Mouse (Mus musculus) induced T-regulatory cell, adult 2 months (primary cell): Measurements from ENCODE around the gene Ppp1r10.
A peak's percentile ranks its signal among the peaks of the same experiment; 100 is the strongest.

ENCODE experiments used
- DNase-seq: peaks from one replicate; pipeline ENCODE4 v3.0.0-alpha.2; 2012; ENCODE audit warnings: low read depth

Gene Ppp1r10

GRCm38 (mm10) chr17:35916297-35917142, at the start of gene Ppp1r10, which contains the start of gene Mrps18b:
Gene Ppp1r10 (plus strand): TSS chr17:35916434.
Gene Mrps18b (minus strand): TSS chr17:35916389.
- peak; percentile 100 for DNase-seq

- peak; percentile 82 for DNase-seq
Observed at GRCm38 (mm10) chr17:35866911-35867890, 49.0 kb upstream of the Ppp1r10 start.

GRCm38 (mm10) chr17:35868165-35868820, 47.9 kb upstream of the Ppp1r10 start:
- DNase-seq: peak; percentile 83

- DNase-seq: no peak
Observed at GRCm38 (mm10) chr17:35868961-35869345, 47.3 kb upstream of the Ppp1r10 start.

- DNase-seq: peak; percentile 60
Observed at GRCm38 (mm10) chr17:35869346-35870067, 46.7 kb upstream of the Ppp1r10 start.

DNA sequence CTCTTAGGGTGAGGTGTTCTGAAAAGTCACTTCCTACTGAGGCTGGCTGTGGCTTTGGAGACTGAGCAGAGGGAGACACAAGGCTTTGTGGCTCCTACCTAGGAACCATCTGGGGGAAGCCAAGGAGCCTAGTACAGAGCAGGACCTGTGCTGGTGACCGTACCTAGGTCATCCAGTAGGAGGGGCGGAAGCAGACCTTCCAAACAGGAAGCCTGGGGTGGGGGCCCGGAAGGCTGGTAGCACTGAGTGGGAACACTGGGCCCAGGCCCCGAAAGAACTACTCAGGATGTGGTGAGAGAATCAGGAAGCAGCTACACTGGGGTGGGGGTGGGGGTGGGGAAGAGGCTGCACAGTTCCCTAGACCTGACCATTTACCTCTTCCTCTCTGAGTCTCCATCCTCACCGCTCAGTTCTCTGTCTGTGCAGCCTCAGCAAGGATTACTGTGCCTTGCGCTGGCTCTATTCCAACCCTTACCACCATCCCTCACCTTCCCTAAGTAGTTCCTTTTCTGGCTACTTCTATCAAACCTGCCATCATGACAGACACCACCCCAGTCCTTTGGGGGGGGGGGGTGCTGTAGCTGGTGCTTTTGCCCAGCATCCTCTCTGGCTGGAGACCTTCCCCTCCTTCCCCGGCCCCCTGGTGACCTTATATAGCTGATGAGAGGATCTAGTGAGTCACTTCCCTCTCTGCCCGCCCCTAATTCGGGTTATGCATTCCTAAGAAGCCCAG, 45.9 kb upstream of the Ppp1r10 start:
- peak; percentile 92 for DNase-seq

DNA sequence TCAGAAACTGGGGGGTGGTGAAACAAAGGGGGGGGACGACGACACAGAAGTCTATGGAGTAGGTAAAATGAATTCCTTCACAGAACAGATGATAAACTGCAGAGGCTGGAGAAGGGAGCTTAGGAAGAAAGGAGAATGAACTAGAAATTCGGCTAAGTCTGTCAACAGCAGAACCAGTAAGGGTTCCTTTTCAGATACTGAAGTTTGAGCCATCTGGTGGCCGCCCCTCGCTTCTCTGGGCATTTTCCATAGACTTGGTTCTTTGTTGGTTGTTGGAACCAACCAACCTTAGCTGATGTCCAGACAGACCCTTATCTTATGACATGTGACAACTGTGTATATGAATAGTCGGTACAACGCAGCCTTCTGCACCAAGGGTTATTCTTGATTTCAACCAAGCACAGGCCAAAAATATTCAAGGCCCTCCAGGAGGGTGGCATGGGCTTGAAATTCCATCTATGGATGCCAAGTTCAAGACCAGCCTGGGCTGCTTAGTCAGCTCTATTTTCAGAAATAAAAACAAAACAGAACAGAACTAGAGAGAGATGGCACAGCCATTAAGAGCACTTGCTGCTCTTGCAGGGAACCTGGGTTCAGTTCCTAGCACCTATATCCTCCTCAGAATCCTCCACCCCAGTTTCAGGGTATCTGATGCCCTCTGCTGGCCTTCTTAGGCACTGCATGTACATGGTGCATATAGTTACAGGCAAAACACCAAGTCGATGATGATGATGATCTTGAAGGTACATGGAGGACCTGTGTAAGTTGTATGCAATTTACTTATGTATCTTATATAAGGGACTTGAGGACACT, 45.1 kb upstream of the Ppp1r10 start:
- DNase-seq: peak; percentile 87

DNA sequence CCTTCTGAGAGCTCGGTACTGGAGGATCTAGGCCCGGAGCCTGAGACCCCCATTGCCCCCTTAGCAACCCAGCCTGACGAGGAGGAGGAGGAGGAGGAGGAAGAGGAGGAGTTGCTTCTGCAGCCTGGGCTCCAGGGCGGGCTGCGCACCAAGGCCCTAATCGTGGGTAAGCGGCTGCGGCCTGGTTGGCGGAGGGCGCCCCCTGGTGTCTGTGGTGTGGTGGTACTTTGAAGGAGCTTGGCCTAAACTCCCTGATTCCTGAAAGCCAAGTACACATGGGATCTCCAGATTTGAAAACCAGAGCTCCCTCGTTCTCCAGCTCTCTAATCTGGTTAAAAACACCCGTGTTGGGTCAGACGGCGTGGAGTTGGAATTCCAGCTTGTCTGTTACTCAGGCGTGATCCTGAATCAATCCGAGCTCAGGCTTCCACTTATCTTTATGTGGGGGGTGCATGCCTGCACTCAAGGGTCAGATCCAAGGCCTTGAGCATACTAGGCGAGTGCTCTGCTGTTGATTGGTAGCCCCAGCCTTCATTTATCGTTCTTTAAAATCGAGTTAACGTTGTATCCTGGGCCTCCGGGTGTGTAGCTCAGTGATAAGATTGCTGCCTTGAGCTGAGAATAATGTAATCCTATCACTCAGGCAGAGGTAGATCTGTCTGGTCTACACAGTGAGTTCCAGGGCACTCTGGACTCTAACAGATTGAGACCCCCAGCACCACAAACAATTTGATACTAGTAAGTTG, 42.3 kb upstream of the Ppp1r10 start:
- peak; percentile 90 for DNase-seq

DNA sequence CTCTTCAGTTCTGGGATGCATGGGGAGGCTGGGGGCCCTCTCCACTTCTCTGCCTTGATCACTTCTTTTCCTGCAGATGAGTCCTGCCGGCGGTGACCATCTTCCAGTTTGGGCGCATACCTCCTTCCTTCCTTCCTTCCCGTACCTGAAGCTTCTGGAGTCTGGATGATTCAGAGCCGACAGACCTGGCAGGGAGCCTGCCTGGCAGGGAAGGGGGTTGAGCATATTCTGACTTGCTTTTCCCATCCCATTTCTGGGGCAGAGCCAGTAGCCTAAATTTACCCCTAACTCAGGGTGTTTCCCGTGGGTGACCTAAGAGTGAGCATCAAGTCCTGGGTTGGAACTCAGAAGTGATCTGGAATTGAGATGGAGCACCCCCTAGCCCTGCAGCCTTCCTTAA, 41.5 kb upstream of the Ppp1r10 start:
- DNase-seq: no peak

- peak; percentile 97 for DNase-seq
Observed at GRCm38 (mm10) chr17:35879245-35880057, 36.8 kb upstream of the Ppp1r10 start, which contains the start of gene Dhx16. Gene Dhx16 (plus strand): TSS chr17:35879819.

GRCm38 (mm10) chr17:35882924-35883323, 33.3 kb upstream of the Ppp1r10 start:
- no peak for DNase-seq

- DNase-seq: no peak
Observed at GRCm38 (mm10) chr17:35883777-35884176, 32.5 kb upstream of the Ppp1r10 start.

DNA sequence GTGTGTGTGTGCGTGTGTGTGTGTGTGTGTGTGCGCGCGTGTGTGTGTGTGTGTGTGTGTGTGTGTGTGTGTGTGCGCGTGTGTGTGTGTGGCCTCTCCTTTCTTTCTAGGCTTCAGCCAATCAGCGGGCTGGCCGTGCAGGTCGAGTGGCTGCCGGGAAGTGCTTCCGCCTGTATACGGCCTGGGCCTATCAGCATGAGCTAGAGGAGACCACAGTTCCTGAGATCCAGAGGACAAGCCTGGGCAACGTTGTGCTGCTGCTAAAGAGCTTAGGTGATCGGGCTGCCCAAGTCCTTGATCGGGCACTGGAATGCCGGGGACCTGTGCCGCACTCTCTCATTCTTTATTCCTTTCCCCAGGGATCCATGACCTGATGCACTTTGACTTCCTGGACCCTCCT, 28.5 kb upstream of the Ppp1r10 start:
- DNase-seq: no peak

GRCm38 (mm10) chr17:35896781-35897643, 19.2 kb upstream of the Ppp1r10 start, which contains the start of gene 2310061I04Rik:
Gene 2310061I04Rik (minus strand): TSS chr17:35897431.
- DNase-seq: peak; percentile 97

- DNase-seq: no peak
Observed at GRCm38 (mm10) chr17:35897644-35898573, 18.3 kb upstream of the Ppp1r10 start.

DNA sequence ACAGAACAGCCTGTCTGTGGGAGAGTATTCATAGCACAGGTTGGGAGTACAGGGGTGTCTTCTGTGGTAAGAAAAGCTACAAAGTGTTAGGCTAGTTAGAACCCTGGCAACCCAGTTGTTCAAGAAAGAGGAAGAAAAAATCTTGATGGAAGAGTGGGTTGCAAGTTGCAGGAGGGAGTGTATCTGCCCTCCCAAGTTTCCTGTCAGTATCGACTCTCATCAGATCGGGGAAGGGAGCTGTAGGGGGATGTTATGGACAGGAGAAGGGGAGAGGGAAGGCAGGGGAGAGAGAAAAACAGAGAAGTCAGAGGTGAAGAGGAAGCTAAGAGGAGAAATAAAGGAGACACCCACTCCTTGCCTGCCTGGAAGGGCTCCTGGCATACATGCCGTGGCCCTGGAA, 15.6 kb upstream of the Ppp1r10 start:
- DNase-seq: no peak
